Mouse (Mus musculus) gastrocnemius, postnatal 4 days (tissue): ENCODE results near the gene Zbtb2. TPM values are rescaled to one million over a fixed set of nuclear protein-coding genes. Genes with fewer than 3 reads are reported as not detected.
A peak's percentile ranks its signal among the peaks of the same experiment; 100 is the strongest.

Experiments
- DNase-seq, 2 experiments: peaks; one replicate each; pipeline ENCODE4 v3.0.0; 2021 to 2022; ENCODE audit warnings: low spot score in 2 of 2, mixed read lengths in 2 of 2
- total RNA-seq, 2 experiments: library from RNA; stranded (reverse); gene quantifications; 2 replicates each; pipeline ENCODE4 v1.2.3; 2021

The Zbtb2 gene
- total RNA-seq, 2 experiments from 2014 or later, result 7.8 to 8.0 TPM

- DNase-seq, result peak; percentile 95 to 96
These were observed 1.0 kb downstream of the Zbtb2 start for GRCm38 (mm10) chr10:4386609-4387591.

DNA sequence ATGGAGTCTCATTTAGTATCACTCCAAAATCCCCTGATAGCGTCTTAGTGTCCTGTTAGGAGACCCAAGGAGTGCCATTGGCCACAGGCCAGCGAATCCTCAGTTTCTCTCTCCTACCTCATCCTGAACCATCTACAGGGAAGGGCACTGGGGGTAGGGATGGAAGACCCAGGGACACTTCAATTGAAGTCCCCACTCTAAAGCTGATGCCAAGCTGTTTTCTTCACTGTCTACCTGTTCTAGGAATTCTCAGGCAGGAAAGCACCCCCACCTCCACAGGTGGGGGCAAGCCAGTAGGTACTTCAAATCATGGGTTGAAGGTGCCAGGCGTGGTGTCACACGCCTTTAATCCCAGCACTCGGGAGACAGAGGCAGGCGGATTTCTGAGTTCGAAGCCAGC lies 3.7 kb downstream of the Zbtb2 start:
- DNase-seq, result no peak

- no peak for DNase-seq
These were observed 7.2 kb downstream of the Zbtb2 start for GRCm38 (mm10) chr10:4380748-4381147.

DNA sequence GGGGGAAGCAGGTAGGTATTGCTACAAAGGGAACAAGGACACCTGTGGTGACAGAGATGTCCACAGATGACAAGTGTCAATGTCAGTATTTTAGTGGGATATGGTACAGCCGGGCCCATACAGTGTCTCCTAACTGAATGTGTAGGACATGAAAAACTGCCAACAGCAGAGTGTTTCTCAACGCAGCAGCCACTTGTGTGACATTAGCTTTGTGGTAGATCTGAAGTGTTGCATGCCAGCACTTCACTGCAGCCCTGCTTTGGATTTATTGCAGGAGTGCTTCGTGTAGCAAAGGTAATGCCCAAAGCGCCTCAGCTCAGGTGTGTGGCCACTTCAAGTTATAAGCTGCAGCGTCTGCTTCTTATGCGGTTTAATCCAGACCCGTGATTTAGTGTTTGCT lies 11.0 kb downstream of the Zbtb2 start:
- DNase-seq, result no peak

GRCm38 (mm10) chr10:4376461-4376860 lies 11.4 kb downstream of the Zbtb2 start:
- DNase-seq, result no peak

GRCm38 (mm10) chr10:4375267-4375666 lies 12.6 kb downstream of the Zbtb2 start:
- DNase-seq, result no peak

- no peak for DNase-seq
These were observed 13.2 kb downstream of the Zbtb2 start for GRCm38 (mm10) chr10:4374734-4375133.

GRCm38 (mm10) chr10:4374239-4374638 lies 13.7 kb downstream of the Zbtb2 start:
- DNase-seq, result no peak

DNA sequence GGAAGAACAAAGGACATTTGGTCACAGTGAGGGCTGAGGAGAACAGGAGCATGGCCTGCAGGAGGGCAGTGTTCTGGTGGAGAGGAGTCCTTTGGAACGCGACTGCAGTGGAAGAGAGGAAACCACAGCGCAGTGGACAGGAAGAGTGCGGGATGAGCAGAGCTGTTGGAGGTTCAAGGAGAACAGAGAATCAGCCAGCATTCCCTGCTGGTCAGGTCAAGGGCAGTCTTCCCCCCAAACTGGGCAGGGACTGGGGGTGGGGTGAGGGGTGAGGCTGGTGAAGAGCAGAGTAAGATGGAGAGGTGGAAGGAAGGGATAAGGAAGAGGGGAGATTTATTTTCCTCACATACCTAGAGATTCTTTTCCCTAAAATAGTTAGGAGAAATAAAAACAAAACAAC lies 14.3 kb downstream of the Zbtb2 start:
- no peak for DNase-seq

GRCm38 (mm10) chr10:4372011-4372410 lies 15.9 kb downstream of the Zbtb2 start:
- DNase-seq, result no peak

- no peak for DNase-seq
These were observed 17.8 kb downstream of the Zbtb2 start for GRCm38 (mm10) chr10:4370105-4370504.

- DNase-seq, result no peak
These were observed 23.3 kb downstream of the Zbtb2 start for GRCm38 (mm10) chr10:4364618-4365017.

DNA sequence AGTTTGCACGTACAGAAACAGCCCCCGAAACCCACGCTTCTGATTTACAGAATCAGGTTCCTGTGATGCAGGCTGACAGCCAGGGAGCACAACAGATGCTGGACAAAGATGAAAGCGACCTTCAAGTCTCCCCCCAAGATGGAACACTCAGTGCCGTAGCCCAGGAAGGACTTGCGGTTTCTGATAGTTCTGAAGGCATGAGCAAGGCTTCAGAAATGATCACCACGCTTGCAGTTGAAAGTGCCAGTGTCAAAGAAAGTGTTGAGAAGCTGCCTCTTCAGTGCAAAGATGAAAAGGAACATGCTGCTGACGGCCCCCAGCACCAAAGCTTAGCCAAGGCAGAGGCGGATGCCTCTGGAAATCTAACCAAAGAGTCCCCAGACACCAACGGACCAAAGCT lies 30.5 kb downstream of the Zbtb2 start:
- no peak for DNase-seq

DNA sequence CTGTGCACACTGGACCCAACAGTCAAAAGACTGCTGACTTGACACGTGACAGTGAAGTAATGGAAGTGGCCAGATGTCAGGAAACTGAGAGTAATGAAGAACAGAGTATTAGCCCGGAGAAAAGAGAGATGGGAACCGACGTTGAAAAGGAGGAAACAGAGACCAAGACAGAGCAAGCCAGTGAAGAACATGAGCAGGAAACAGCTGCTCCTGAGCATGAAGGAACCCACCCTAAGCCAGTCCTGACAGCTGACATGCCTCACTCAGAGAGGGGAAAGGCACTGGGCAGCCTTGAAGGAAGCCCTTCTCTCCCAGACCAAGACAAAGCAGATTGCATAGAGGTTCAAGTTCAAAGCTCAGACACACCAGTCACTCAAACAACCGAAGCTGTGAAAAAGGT lies 31.3 kb downstream of the Zbtb2 start:
- no peak for DNase-seq

DNA sequence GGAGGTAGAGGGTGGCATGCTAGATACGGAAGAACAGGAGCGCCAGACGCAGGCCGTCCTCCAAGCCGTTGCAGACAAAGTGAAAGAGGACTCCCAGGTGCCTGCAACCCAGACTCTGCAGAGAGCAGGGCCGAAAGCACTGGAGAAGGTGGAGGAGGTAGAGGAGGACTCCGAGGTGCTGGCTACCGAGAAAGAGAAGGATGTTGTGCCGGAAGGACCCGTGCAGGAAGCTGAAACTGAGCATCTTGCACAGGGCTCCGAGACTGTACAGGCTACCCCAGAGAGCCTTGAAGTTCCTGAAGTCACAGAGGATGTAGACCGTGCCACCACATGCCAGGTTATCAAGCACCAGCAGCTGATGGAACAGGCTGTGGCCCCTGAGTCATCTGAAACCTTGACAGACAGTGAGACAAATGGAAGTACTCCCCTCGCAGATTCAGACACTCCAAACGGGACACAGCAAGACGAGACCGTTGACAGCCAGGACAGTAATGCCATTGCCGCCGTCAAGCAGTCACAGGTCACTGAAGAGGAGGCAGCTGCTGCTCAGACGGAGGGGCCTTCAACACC lies 31.9 kb downstream of the Zbtb2 start:
- no peak for DNase-seq

DNA sequence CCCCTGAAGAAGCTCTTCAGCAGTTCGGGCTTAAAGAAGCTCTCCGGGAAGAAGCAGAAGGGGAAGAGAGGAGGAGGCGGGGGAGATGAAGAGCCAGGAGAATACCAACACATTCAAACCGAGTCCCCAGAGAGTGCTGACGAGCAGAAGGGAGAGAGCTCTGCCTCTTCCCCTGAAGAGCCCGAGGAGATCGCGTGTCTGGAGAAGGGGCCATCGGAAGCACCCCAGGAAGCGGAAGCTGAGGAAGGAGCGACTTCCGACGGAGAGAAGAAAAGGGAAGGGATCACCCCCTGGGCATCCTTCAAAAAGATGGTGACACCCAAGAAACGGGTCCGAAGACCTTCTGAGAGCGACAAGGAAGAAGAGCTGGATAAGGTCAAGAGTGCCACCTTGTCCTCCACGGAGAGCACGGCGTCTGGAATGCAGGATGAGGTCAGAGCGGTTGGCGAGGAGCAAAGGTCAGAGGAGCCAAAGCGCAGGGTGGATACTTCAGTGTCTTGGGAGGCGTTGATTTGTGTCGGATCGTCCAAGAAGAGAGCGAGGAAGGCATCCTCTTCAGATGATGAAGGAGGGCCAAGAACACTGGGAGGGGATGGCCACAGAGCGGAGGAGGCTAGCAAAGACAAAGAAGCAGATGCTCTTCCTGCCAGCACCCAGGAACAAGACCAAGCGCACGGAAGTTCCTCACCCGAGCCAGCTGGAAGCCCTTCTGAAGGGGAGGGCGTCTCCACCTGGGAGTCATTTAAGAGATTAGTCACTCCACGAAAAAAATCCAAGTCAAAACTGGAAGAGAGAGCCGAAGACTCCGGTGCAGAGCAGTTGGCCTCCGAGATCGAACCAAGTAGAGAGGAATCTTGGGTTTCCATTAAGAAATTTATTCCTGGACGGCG lies 33.3 kb downstream of the Zbtb2 start:
- DNase-seq, result no peak

GRCm38 (mm10) chr10:4347591-4347990 lies 40.3 kb downstream of the Zbtb2 start:
- DNase-seq, result no peak

DNA sequence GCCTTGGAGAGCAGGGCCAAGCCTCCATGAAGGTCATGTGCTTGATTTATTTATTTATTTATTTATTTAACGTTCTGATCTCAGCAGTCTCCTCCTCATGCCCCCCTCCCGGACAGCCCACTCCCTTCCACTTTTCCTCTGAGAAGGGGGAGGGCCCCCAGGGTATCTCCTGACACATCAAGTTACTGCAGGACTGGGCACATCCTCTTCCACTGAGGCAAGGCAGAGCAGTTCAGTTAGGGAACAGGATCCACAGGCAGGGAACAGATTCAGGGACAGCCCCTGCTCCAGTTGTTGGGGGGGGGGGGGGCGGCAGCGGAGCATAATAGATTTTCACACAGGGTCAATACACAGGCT lies 40.8 kb downstream of the Zbtb2 start:
- no peak for DNase-seq

DNA sequence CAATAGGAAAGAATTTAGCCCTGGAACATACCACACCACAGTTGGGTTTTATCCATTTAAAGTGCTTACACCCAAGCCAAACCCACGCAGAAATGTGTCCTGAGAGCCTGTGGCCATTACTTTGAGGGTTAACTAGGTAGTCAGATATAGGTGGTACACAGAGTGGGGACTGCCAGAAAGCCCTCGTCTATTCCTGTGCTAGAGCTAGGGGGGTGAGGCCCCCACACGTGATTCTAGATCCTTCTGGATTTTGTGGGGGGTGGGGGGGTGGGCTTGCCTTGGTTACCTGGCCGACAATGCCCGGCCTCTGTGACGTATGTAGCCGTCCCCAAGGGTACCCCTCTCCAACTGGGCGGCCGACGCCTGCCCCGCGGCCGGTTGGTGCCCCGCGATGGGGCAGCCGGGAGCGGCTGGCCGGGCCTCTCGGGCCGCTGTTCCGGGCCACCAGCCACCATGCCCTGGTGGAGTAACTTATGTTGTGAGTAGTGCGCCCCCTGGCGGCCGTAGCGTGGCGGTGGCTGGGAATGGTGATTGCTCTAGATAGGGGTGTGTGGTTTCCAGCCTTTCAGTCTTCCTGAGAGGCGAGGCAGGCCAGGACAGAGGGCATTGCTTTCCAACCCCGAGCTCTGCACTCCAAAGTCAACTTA lies 41.3 kb downstream of the Zbtb2 start:
- DNase-seq, result peak; percentile 87 to 91

DNA sequence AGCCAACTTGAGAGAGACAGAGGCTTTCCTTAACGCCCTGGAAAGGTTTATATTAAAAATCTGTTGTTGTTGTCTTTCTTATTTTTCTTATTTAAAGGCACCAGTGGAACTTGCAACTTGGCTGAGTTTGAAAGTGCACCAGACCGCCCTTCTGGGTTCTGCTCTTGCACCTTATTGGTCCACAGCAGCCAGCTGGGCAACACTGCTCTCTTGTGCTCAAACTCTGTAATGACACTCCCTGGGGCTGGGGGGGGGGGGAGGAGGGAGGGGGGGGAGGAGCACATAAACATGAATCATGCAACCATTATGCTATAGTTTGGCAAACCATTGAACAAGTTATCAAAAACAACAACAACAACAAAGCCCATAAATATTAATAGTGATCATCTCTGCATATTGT lies 46.5 kb downstream of the Zbtb2 start:
- peak in 1 of 2 experiments; percentile 59 for DNase-seq

DNA sequence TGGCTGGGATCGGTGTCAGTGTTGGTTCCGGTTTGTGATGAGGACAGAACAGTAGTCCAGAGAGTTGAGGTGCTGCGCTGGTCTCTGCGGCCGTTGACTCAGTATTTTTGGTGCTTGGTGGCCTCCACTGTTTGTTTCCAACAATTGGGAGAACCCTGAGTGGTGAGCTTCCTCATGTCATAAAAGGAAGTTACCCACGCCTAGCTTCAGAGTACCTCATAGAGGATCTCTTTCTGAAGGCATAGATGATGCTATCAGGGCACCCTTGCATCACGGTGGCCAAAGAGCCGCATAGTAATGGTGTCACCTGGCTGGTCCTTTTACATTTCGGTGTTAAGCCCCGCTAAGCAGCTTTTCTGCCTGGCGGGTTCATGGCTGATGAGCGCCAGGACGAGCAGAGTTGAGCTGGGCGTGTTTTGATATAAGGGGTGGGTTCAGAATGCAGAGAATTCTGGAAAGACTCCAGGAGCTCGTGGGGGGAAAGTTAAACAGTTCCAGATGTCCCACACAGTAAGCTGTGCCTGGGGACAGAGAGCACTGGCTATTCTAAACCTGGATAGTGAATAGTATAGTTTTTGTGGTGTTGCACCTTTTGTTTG lies 48.9 kb downstream of the Zbtb2 start:
- DNase-seq, result peak in 1 of 2 experiments; percentile 68
